13 mouse cellular contexts compared by ENCODE assay signal in genomic region chr11:109546305-109547001, GRCm38 (mm10).
DNase-seq lines count a peak whose midpoint lies in the region; ATAC-seq and TF ChIP-seq lines count a peak whose summit lies in the region.
"Had no signal": no experiment of that assay in that cellular context is flagged by ENCODE, and none has a peak within 500 bp of the region (broad histone marks: within the 10 kb centered on the region; RNA-seq: fewer than 3 reads in every experiment).

No protein-coding gene starts in this region.

- peaks cover 17% of the 10 kb centered on the region for H3K4me1 ChIP-seq in kidney, embryonic 14.5 days (ENCODE audit: control insufficient read depth, insufficient read depth, low read length)
- peaks cover 9% of the 10 kb centered on the region for H3K4me1 ChIP-seq in kidney, postnatal 0 days (replicated peaks; ENCODE audit: insufficient read depth, low read length)

- TF ChIP-seq CTCF in kidney, postnatal 0 days (IDR thresholded peaks at IDR 0.05; ENCODE audit: low read depth), result no peak
- no peak for TF ChIP-seq CTCF in layer of hippocampus, adult 2 months (conservative IDR thresholded peaks at IDR 0.05)

- no peaks in the 10 kb centered on the region for H3K36me3 ChIP-seq in kidney, embryonic 14.5 days (ENCODE audit: control insufficient read depth, insufficient read depth, low read length)
- H3K36me3 ChIP-seq in kidney, postnatal 0 days (ENCODE audit: insufficient read depth, low read length), result no peaks in the 10 kb centered on the region
- H3K36me3 ChIP-seq: intestine, embryonic 15.5 days; stomach, embryonic 15.5 days had no signal

- peak overlapping the region; percentile 42 for H3K27ac ChIP-seq in kidney, embryonic 14.5 days (ENCODE audit: low read depth, low read length)
- H3K27ac ChIP-seq in kidney, postnatal 0 days, result peak overlapping the region; percentile 63; the same call in 1 of the 2 replicates
- H3K27ac ChIP-seq in layer of hippocampus, adult 2 months, result no peak overlapping the region
- H3K27ac ChIP-seq: intestine, embryonic 15.5 days; stomach, embryonic 15.5 days had no signal

- peak; percentile 26 for DNase-seq in CD4-positive, CD25-positive, alpha-beta regulatory T cell, adult 2 months (ENCODE audit: low read depth, low spot score)
- no peak for DNase-seq in kidney, postnatal 10 days
- DNase-seq in kidney, postnatal 0 days (ENCODE audit: low spot score), result no peak
- peak; percentile 10 for DNase-seq in lung, postnatal 36 days
- DNase-seq in thymus, postnatal 10 days (ENCODE audit: low spot score in 2 of 2), result no peak
- DNase-seq in layer of hippocampus, adult 2 months (ENCODE audit: low spot score in 2 of 2), result no peak
- DNase-seq: layer of hippocampus, postnatal 36 days; thymus, postnatal 4 days had no signal

- H3K9me3 ChIP-seq in kidney, embryonic 14.5 days (ENCODE audit: control insufficient read depth, low read length), result no peaks in the 10 kb centered on the region
- no peaks in the 10 kb centered on the region for H3K9me3 ChIP-seq in kidney, postnatal 0 days (replicated peaks; ENCODE audit: low read length)
- H3K9me3 ChIP-seq: intestine, embryonic 15.5 days; megakaryocyte, embryonic 14.5 days; stomach, embryonic 15.5 days had no signal

- 41% methylated on average over 16 of the region's 16 CpGs for WGBS in kidney, embryonic 14.5 days
- WGBS in kidney, postnatal 0 days, result 38% methylated on average over 16 of the region's 16 CpGs

- no peak overlapping the region for H3K4me2 ChIP-seq in kidney, embryonic 14.5 days (replicated peaks; ENCODE audit: low read depth, low read length)
- no peak overlapping the region for H3K4me2 ChIP-seq in kidney, postnatal 0 days (ENCODE audit: low read length)
- H3K4me2 ChIP-seq: intestine, embryonic 15.5 days had no signal

- H3K9ac ChIP-seq in kidney, embryonic 14.5 days (ENCODE audit: low read depth, low read length), result no peak overlapping the region
- no peak overlapping the region for H3K9ac ChIP-seq in kidney, postnatal 0 days (ENCODE audit: low read depth, low read length)
- H3K9ac ChIP-seq: intestine, embryonic 15.5 days; stomach, embryonic 15.5 days had no signal

- no peaks in the 10 kb centered on the region for H3K27me3 ChIP-seq in kidney, embryonic 14.5 days (ENCODE audit: control insufficient read depth, insufficient read depth, low read length)
- no peaks in the 10 kb centered on the region for H3K27me3 ChIP-seq in kidney, postnatal 0 days (ENCODE audit: insufficient read depth, low read length)
- H3K27me3 ChIP-seq: intestine, embryonic 15.5 days; stomach, embryonic 15.5 days had no signal

- ATAC-seq in CD4-positive, CD25-positive, alpha-beta regulatory T cell, adult 4 months, result no peak
- 0 out of 2 replicates have a peak, but pooled peaks have one; percentile 30 for ATAC-seq in kidney, embryonic 14.5 days (ENCODE audit: low FRiP score, low TSS enrichment)
- ATAC-seq in kidney, postnatal 0 days (replicated peaks; ENCODE audit: low FRiP score, low read depth), result no peak

- H3K4me3 ChIP-seq in kidney, embryonic 14.5 days (ENCODE audit: low read length), result no peak overlapping the region
- no peak overlapping the region for H3K4me3 ChIP-seq in kidney, postnatal 0 days (replicated peaks; ENCODE audit: low read depth, low read length)
- H3K4me3 ChIP-seq in layer of hippocampus, adult 2 months, result no peak overlapping the region
- H3K4me3 ChIP-seq: intestine, embryonic 15.5 days; megakaryocyte, embryonic 14.5 days; stomach, embryonic 15.5 days had no signal

Comparison
In these comparisons a context has a peak if more than half of its experiments do, and no peak if none do; other contexts are left out.
1. DNase-seq: peak in CD4-positive, CD25-positive, alpha-beta regulatory T cell, adult 2 months (single experiment) and lung, postnatal 36 days (single experiment); none in kidney, postnatal 10 days (single experiment), kidney, postnatal 0 days (single experiment), thymus, postnatal 10 days (0 of 2) and layer of hippocampus, adult 2 months (0 of 2).